Mouse (Mus musculus) heart, postnatal 10 days (tissue): ENCODE results near the gene Mcrs1. TPM values are rescaled to one million over a fixed set of nuclear protein-coding genes. Genes with fewer than 3 reads are reported as not detected.

Experiments
- DNase-seq, 2 experiments: peaks; one replicate each; pipeline ENCODE4 v3.0.0; 2021
- intact Hi-C: fragments of 180-260 bp; cut with DNase I; formaldehyde crosslinking; loops from one replicate; pipeline ENCODE4 v1.15.1; 2025
- total RNA-seq, 2 experiments: library from RNA; stranded (reverse); gene quantifications; 2 replicates each; pipeline ENCODE4 v1.2.3; 2021

The Mcrs1 gene
- total RNA-seq, 2 experiments from 2014 or later: 73.3 to 75.3 TPM

GRCm38 (mm10) chr15:99215741-99216463 lies 35.9 kb downstream of the Mcrs1 start:
- no peak for DNase-seq
- intact Hi-C loops: loop anchor here (2.0 kb wide), 1 partner anchor 49 kb away; no protein-coding TSS in a partner anchor

GRCm38 (mm10) chr15:99214941-99215340 lies 36.8 kb downstream of the Mcrs1 start:
- intact Hi-C loops: loop anchor here (2.0 kb wide), 1 partner anchor 50 kb away; no protein-coding TSS in a partner anchor
- peak in 1 of 2 experiments; percentile 30 for DNase-seq

DNA sequence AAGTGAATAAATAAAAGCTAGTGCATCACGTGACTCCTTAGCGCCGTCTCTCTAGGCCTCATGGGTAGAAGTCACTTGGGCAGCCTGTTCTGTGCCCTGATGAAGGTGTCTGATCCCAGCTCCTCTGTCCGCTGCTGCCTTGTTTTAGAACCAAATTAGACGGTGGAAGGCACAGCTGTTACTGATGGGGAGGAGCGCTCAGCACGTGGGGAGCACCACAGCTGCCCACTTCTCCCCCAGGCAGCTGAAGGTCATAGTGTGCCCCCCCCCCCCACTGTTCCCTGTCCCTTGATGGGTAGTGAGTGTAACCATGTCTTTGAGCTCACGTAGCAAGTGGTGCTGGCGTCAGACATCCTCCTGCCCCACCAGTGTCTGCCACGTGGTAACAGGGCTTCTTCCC lies 38.6 kb downstream of the Mcrs1 start:
- intact Hi-C loops: no loop called here
- no peak for DNase-seq

- intact Hi-C loops: no loop called here
- no peak for DNase-seq
Observed at GRCm38 (mm10) chr15:99205959-99206358, 45.8 kb downstream of the Mcrs1 start.

DNA sequence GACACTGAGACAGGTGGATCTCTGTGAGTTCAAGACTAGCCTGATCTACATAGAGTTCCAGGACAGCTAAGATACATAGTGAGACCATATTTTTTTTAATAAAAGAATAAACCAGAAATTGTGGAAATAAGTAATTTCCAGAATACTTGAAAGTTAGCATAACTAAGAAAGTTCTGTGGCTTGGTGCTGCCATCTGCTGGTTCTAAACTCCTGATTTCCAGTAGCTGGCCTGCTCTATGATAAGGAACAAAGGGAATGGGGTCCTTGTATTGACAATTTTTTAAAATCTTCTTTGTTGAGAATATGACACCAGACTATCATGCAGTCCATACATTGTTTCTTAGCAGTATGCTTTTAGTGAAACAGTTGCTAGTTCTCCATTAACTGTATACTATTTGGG lies 53.0 kb downstream of the Mcrs1 start:
- peak; percentile 43 to 62 for DNase-seq
- intact Hi-C loops: loop anchor here (2.0 kb wide), 2 partner anchors 116 to 148 kb away; no protein-coding TSS in a partner anchor

- intact Hi-C loops: no loop called here
- no peak for DNase-seq
Observed at GRCm38 (mm10) chr15:99195043-99195442, 56.7 kb downstream of the Mcrs1 start.

DNA sequence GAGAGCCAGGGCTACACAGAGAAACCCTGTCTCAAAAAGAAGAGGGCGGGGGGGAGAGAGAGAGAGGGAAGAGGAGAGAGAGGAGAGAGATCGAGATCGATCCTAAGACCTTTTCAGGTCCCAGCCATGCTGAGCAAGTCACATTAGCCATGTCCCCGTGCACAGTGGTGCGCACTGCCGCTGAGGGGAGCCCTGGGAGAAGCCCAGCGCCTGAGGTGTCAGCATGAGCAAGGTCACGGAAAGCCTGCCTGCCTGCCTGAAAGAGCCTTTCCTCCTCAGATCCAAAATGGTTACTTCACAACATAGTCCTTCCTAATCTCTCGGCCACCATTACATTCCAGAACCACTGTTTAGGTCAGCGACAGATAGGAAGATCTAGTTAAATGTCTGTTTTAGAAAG lies 57.4 kb downstream of the Mcrs1 start:
- intact Hi-C loops: no loop called here
- DNase-seq: no peak

Other genes with a start within 250 kb of the Mcrs1 start
- 10 to 100 TPM; 80.7 to 99.8 TPM for gene Tuba1c, start 222.1 kb downstream of the Mcrs1 start, total RNA-seq
- gene Prph, start 196.8 kb downstream of the Mcrs1 start, total RNA-seq: under 1 TPM; 0.27 to 0.53 TPM
- 1 to 10 TPM; 6.5 to 6.7 TPM for gene Troap, start 177.4 kb downstream of the Mcrs1 start, total RNA-seq
- gene C1ql4, start 164.1 kb downstream of the Mcrs1 start, total RNA-seq: not detected
- under 1 TPM; 0.37 to 0.98 TPM for gene Dnajc22, start 158.8 kb downstream of the Mcrs1 start, total RNA-seq
- gene Spats2, start 126.0 kb downstream of the Mcrs1 start, total RNA-seq: 10 to 100 TPM; 16.7 to 18.8 TPM
- 1 to 10 TPM in 1 of 2 experiments, under 1 TPM in 1; 0.57 to 1.3 TPM for gene Kcnh3, start 27.1 kb downstream of the Mcrs1 start, total RNA-seq
- gene Prpf40b, start 43.1 kb upstream of the Mcrs1 start, total RNA-seq: 10 to 100 TPM; 30.5 to 38.7 TPM
- gene Fam186b, start 43.9 kb upstream of the Mcrs1 start, total RNA-seq: under 1 TPM; 0.14 to 0.15 TPM
- 10 to 100 TPM; 40.3 to 43.0 TPM for gene Fmnl3, start 118.5 kb upstream of the Mcrs1 start, total RNA-seq
- 100 to 1,000 TPM; 225 to 229 TPM for gene Tmbim6, start 140.9 kb upstream of the Mcrs1 start, total RNA-seq
- gene Nckap5l, start 205.8 kb upstream of the Mcrs1 start, total RNA-seq: 10 to 100 TPM; 17.4 to 25.5 TPM
- 1 to 10 TPM; 3.9 to 7.3 TPM for gene Bcdin3d, start 222.8 kb upstream of the Mcrs1 start, total RNA-seq